Mouse (Mus musculus): Measurements from ENCODE around the gene Ncoa7. TPM values are rescaled to one million over a fixed set of nuclear protein-coding genes. Genes with fewer than 3 reads are reported as not detected.
A peak's percentile ranks its signal among the peaks of the same experiment; 100 is the strongest.

Gene Ncoa7
- total RNA-seq (2014; fragmentation: Nextera tagmentation) (36.2 and 50.1 TPM in 2 replicates), total RNA-seq (2017) (15.4 and 16.6 TPM in 2 replicates), polyA plus RNA-seq (2012) (16.3 and 18.0 TPM in 2 replicates)

GRCm38 (mm10) chr10:30802681-30803586, at the start of gene Ncoa7:
Ncoa7 (minus strand) TSS chr10:30803326.
- TF ChIP-seq GATA1 (IDR thresholded peaks at IDR 0.05; ENCODE audit: borderline replicate concordance, low read length) (no peak), CTCF (IDR thresholded peaks at IDR 0.05; ENCODE audit: low read depth, low read length) (no peak), POLR2AphosphoS5 (IDR thresholded peaks at IDR 0.05; ENCODE audit: insufficient replicate concordance, low read depth, low read length) (no peak), TAL1 (conservative IDR thresholded peaks at IDR 0.05; ENCODE audit: low read depth, low read length) (no peak), GATA2 (IDR thresholded peaks at IDR 0.05; ENCODE audit: borderline replicate concordance, low read depth, low read length) (no peak)
- DNase-seq (ENCODE audit: low spot score): peak; percentile 83
- ATAC-seq (ENCODE audit: extremely low read depth, insufficient number of reproducible peaks, low FRiP score, poor library complexity, severe bottlenecking): peak; percentile 54

DNA sequence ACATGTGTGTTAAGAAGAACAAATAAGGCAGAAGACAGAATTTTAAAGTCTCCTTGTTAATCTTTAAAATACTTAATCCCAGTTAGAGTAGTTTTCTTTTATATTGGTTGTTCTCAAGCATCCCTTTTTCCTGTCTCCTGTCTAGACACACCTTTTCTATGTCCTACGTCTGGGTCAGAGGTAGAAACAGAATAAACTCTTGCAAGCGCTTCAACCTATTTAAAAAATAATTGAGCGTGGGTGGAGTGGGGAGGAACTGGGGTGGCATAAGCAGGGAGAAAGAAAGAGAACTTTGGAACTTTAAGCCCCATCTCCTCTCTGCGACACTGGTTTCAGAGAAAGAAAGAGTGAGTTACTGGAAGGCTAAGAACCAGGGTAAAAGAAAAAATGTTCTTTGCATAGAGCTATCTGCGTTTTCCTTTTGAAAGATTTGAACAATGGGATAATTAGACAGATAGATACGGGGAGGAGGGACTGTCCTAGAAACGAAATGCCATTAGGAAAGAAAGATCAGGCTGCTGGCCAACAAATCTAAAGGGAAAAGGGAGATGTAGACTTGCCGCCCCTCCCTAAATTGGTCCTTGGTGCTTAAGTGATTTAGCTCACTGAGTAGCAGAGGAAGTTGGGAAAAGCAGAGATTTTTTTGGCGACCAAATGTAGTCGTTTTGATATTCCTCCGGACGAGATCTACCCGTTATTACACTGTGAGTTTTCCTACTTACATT, 42.1 kb upstream of the Ncoa7 start:
- Histone ChIP-seq H3K27me3 (ENCODE audit: insufficient read depth, low read length) (peaks cover 32% of the 10 kb centered on the region), H3K9me3 (replicated peaks) (no peaks in the 10 kb centered on the region), H3K4me1 (ENCODE audit: insufficient read depth, low read depth, low read length) (peaks cover 17% of the 10 kb centered on the region), H3K4me3 (ENCODE audit: low read depth, low read length) (no peak overlapping the region), H3K36me3 (replicated peaks) (no peaks in the 10 kb centered on the region)
- DNase-seq (ENCODE audit: low spot score): no peak
- TF ChIP-seq POLR2AphosphoS5 (IDR thresholded peaks at IDR 0.05; ENCODE audit: insufficient replicate concordance, low read depth, low read length): no peak
- no peak for TF ChIP-seq GATA1 (IDR thresholded peaks at IDR 0.05; ENCODE audit: borderline replicate concordance, low read length)
- TF ChIP-seq CTCF (IDR thresholded peaks at IDR 0.05; ENCODE audit: low read depth, low read length): no peak
- no peak for TF ChIP-seq TAL1 (conservative IDR thresholded peaks at IDR 0.05; ENCODE audit: low read depth, low read length)
- TF ChIP-seq GATA2 (IDR thresholded peaks at IDR 0.05; ENCODE audit: borderline replicate concordance, low read depth, low read length): no peak
- no peak for ATAC-seq (ENCODE audit: extremely low read depth, insufficient number of reproducible peaks, low FRiP score, poor library complexity, severe bottlenecking)

More at GRCm38 (mm10) chr10:30802681-30803586, at the start of gene Ncoa7:
- no peaks in the 10 kb centered on the region for H3K9me3 ChIP-seq (replicated peaks)
- H3K27me3 ChIP-seq (ENCODE audit: insufficient read depth, low read length): no peaks in the 10 kb centered on the region
- peaks cover 12% of the 10 kb centered on the region for H3K36me3 ChIP-seq (replicated peaks)
- H3K4me3 ChIP-seq (ENCODE audit: low read depth, low read length): peak within 1 kb of the TSS; percentile 81
- peaks cover 30% of the 10 kb centered on the region for H3K4me1 ChIP-seq (ENCODE audit: insufficient read depth, low read depth, low read length)

DNA sequence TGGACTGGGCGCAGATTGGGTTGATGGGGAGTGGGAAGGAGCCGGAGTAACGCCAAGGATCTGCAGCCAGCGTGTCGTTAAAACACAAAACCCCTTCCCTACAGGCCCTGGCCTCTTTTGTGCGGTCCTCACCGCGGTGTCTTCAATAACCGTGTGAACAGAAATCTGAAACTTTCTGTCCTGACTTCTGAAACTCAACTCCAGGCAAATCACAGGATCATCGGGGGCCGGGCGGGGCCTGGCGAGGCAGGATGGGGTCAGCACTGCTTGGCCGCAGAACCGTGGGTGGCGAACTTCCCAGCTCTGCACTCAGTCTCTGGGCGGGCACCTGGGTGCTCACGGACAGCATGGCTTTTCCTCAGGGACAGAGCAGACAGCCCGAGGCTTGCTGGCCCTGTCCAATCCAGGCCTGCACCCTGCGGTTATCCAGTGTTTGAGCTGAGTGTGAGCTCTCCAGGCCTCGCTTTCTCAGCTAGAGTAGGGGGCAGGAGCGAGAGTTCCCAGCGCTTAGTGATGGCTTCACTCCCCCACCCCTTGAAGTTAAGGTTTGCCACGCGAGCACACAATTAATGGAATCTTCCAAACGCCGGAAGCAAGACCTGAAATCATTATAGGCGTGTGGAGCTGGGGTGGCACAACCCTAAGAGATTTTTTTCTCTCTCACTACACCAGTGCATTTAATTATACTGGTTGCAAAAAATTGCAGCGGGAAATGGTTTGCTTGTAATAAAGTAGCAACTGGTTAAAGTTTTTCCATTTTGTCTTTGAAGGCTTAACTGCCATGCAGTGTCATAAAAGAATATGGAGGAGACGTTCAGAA, 41.3 kb upstream of the Ncoa7 start:
- peaks cover 35% of the 10 kb centered on the region for H3K27me3 ChIP-seq (ENCODE audit: insufficient read depth, low read length)
- TF ChIP-seq POLR2AphosphoS5 (IDR thresholded peaks at IDR 0.05; ENCODE audit: insufficient replicate concordance, low read depth, low read length): no peak
- no peak for TF ChIP-seq TAL1 (conservative IDR thresholded peaks at IDR 0.05; ENCODE audit: low read depth, low read length)
- TF ChIP-seq GATA2 (IDR thresholded peaks at IDR 0.05; ENCODE audit: borderline replicate concordance, low read depth, low read length): no peak
- no peak for TF ChIP-seq GATA1 (IDR thresholded peaks at IDR 0.05; ENCODE audit: borderline replicate concordance, low read length)
- no peak for TF ChIP-seq CTCF (IDR thresholded peaks at IDR 0.05; ENCODE audit: low read depth, low read length)
- H3K9me3 ChIP-seq (replicated peaks): no peaks in the 10 kb centered on the region
- H3K4me3 ChIP-seq (ENCODE audit: low read depth, low read length): no peak overlapping the region
- no peaks in the 10 kb centered on the region for H3K36me3 ChIP-seq (replicated peaks)
- DNase-seq (ENCODE audit: low spot score): no peak
- peaks cover 17% of the 10 kb centered on the region for H3K4me1 ChIP-seq (ENCODE audit: insufficient read depth, low read depth, low read length)
- ATAC-seq (ENCODE audit: extremely low read depth, insufficient number of reproducible peaks, low FRiP score, poor library complexity, severe bottlenecking): no peak

DNA sequence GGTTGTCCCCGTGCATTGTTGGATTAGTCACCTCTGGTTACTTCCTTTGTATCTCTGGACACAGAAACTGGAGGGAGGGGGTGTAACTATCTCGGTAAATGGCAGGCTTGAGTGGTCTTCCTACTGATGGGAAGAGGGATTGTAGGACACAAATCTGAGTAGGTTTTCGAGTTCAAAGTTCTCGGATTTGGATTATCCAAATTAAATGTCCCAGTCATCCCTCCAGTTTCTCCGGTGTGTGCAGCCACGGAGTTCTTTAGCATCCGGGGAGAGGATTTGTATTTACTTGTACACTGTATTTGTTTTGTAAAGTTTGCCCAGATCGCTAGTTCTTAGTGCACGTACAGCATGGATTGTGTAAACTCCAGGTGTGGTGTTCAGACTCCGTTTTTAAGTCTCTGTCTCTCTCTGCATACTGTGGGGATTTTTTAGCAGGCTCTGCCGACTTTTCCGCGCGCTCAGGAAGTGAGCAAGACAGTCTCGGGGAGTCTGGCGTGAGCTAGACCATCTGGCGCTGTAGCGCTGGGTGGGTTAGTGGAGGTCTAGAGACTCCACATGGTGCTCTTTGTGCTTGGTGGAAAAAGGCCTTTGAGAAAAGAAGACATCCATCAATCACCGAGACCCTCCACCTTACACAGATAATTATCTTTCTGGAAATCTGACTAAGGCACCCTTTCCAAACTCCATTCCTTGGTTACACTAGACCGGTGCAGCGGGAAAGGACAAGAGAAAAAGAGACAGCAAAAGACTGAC, 40.5 kb upstream of the Ncoa7 start:
- TF ChIP-seq POLR2AphosphoS5 (IDR thresholded peaks at IDR 0.05; ENCODE audit: insufficient replicate concordance, low read depth, low read length) (no peak), CTCF (IDR thresholded peaks at IDR 0.05; ENCODE audit: low read depth, low read length) (no peak), TAL1 (conservative IDR thresholded peaks at IDR 0.05; ENCODE audit: low read depth, low read length) (no peak), GATA2 (IDR thresholded peaks at IDR 0.05; ENCODE audit: borderline replicate concordance, low read depth, low read length) (no peak), GATA1 (IDR thresholded peaks at IDR 0.05; ENCODE audit: borderline replicate concordance, low read length) (no peak)
- H3K4me1 ChIP-seq (ENCODE audit: insufficient read depth, low read depth, low read length): peaks cover 17% of the 10 kb centered on the region
- H3K36me3 ChIP-seq (replicated peaks): no peaks in the 10 kb centered on the region
- H3K27me3 ChIP-seq (ENCODE audit: insufficient read depth, low read length): peaks cover 37% of the 10 kb centered on the region
- ATAC-seq (ENCODE audit: extremely low read depth, insufficient number of reproducible peaks, low FRiP score, poor library complexity, severe bottlenecking) (no peak), DNase-seq (ENCODE audit: low spot score) (no peak)
- H3K4me3 ChIP-seq (ENCODE audit: low read depth, low read length): peak overlapping the region; percentile 72; the same call in 1 of the 2 replicates
- no peaks in the 10 kb centered on the region for H3K9me3 ChIP-seq (replicated peaks)

All from G1E (cell line).